Mouse (Mus musculus) megakaryocyte, embryonic 14.5 days (primary cell): ENCODE data around the gene Rbms3. TPM values are rescaled to one million over a fixed set of nuclear protein-coding genes. Genes with fewer than 3 reads are reported as not detected.

Experiments used
- H3K27me3 ChIP-seq: replicated peaks from 2 replicates; pipeline ENCODE3; 2012; ENCODE audit warnings: inconsistent platforms
- H3K36me3 ChIP-seq: replicated peaks from 2 replicates; pipeline ENCODE3; 2012; ENCODE audit warnings: low read length, inconsistent platforms, mixed read lengths
- H3K4me1 ChIP-seq: 2 replicates; pipeline ENCODE4 v1.6.1; 2012; ENCODE audit warnings: inconsistent platforms
- H3K4me3 ChIP-seq: replicated peaks from 2 replicates; pipeline ENCODE3; 2012; ENCODE audit warnings: moderate library complexity, mild to moderate bottlenecking, inconsistent platforms
- H3K9me3 ChIP-seq: 2 replicates; pipeline ENCODE4 v1.6.1; 2012; ENCODE audit warnings: inconsistent platforms
- FLI1 ChIP-seq: IDR thresholded peaks from 2 replicates; pipeline ENCODE4 v1.6.1; 2012; ENCODE audit warnings: low read length, inconsistent platforms, mixed read lengths
- GATA1 ChIP-seq: IDR thresholded peaks from 3 replicates; pipeline ENCODE4 v1.6.1; 2012; ENCODE audit warnings: mixed read lengths, low read length, inconsistent platforms, borderline replicate concordance
- polyA plus RNA-seq: library from polyadenylated mRNA; stranded (reverse); fragments of >175 nt; gene quantifications from 2 replicates; pipeline ENCODE4 v1.2.3, GENCODE M21; 2012; ENCODE audit warnings: low replicate concordance; ENCODE audit not compliant: insufficient read depth

The Rbms3 gene
- polyA plus RNA-seq, 1 experiment = not detected

DNA sequence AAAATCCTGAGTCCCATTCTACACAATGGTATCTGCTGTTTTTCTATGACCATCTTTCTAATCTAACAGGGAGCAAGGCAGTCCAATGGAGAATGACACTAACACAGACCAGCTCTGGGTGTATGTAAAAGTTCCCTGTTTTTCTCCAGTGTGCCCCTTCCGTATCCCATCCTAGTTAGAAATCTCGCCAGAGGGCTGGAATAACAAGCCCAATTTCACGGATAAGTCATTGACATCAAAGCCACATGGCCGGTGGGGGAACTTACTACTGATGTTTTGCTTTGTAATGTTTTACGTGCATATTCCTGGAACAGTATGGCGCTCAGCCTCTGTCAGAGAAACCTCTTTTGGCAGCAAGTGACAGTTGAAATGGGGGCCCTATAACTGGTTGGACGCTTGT, 449.1 kb downstream of the Rbms3 start:
- no peaks in the 10 kb centered on the region for H3K36me3 ChIP-seq
- peaks cover 61% of the 10 kb centered on the region for H3K9me3 ChIP-seq
- no peak for TF ChIP-seq FLI1
- no peak for TF ChIP-seq GATA1
- H3K27me3 ChIP-seq = no peaks in the 10 kb centered on the region
- H3K4me1 ChIP-seq = no peaks in the 10 kb centered on the region
- H3K4me3 ChIP-seq = no peak overlapping the region

DNA sequence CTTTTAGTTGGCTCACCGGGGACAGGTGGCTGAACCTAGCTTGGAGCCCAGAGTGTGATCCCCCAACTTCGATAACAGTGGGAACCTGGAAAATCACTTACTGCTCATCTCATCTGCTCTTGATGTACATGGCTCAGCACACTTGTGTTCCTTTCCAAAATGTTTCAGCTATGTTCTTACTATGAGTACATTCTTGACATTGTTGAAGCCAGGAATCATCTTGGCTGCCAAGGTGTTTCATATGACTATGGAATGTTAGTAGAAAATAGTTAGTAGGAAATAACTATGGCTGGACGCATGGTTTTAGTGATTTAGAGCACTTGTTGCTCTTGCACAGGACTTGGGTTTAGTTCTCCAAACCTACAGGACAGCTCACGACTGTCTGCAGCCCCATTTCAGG, 451.3 kb downstream of the Rbms3 start:
- Histone ChIP-seq H3K4me1 (no peaks in the 10 kb centered on the region), H3K9me3 (peaks cover 57% of the 10 kb centered on the region), H3K36me3 (no peaks in the 10 kb centered on the region), H3K27me3 (no peaks in the 10 kb centered on the region), H3K4me3 (no peak overlapping the region)
- no peak for TF ChIP-seq FLI1
- TF ChIP-seq GATA1 = no peak

DNA sequence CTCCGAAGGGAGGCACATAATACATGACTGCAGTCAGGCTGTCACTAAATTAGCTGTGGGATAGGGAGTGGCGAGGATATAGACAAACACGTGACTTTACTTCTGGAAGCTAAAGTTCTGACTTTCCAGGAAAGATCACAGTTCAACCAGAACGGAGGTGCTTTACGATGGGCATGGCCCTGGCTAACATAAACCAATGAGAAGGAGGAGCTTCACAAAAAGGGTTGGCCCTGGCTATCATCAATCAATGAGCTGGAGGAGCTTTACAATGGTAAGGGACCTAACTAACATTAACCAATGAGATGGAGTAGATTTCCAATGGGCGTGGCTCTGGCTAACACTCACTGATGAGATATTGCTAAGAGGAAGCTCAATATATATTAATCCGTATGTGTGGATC, 457.2 kb downstream of the Rbms3 start:
- H3K9me3 ChIP-seq = peaks cover 21% of the 10 kb centered on the region

DNA sequence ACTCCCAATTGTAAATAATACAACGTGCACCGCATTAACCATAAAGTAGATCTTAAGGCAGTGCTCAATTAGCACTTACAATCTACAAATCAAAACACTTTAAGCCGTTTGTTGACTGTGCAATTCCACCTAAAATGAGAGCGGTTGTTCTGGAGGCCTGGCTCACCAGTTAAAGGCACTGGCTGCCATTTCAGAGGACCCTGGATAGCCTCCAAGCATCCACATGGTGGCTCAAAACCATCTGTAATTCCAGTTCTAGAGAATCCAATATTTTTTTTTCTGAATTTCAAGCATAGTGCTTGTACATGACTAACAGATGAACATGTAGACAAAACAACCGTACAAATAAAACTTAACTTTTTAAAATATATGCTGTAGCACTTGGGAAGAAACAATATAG, 460.5 kb downstream of the Rbms3 start:
- Histone ChIP-seq H3K27me3 (no peaks in the 10 kb centered on the region), H3K4me3 (no peak overlapping the region), H3K36me3 (no peaks in the 10 kb centered on the region), H3K9me3 (peaks cover 17% of the 10 kb centered on the region), H3K4me1 (no peaks in the 10 kb centered on the region)
- TF ChIP-seq GATA1 = no peak

More for the DNA sequence above, 457.2 kb downstream of the Rbms3 start:
- H3K27me3 ChIP-seq = no peaks in the 10 kb centered on the region
- no peaks in the 10 kb centered on the region for H3K36me3 ChIP-seq
- H3K4me3 ChIP-seq = no peak overlapping the region
- H3K4me1 ChIP-seq = no peaks in the 10 kb centered on the region
- TF ChIP-seq FLI1 (no peak), GATA1 (no peak)

DNA sequence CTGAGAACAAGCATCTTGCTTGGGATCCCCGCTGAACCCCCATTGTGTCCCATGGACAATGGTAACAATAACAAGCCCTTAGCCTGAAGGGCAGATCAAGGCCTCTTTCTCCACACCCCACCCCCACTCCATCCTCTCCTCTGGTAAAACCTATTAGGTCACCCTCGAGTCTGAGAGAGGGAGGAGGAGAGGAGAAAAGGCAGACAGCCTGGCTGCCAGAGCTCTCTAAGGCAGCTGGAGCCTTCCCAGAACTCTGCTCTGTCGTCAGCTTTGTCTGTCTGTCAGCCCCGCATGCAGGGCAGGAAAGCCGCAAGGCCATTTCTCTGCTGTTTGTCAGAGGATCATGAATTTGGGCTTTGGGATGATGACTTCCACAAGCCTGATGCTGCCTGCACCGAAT, 466.6 kb downstream of the Rbms3 start:
- H3K4me3 ChIP-seq = no peak overlapping the region
- no peaks in the 10 kb centered on the region for H3K4me1 ChIP-seq
- TF ChIP-seq FLI1 = no peak
- TF ChIP-seq GATA1 = no peak
- no peaks in the 10 kb centered on the region for H3K36me3 ChIP-seq
- peaks cover 24% of the 10 kb centered on the region for H3K9me3 ChIP-seq
- H3K27me3 ChIP-seq = no peaks in the 10 kb centered on the region

DNA sequence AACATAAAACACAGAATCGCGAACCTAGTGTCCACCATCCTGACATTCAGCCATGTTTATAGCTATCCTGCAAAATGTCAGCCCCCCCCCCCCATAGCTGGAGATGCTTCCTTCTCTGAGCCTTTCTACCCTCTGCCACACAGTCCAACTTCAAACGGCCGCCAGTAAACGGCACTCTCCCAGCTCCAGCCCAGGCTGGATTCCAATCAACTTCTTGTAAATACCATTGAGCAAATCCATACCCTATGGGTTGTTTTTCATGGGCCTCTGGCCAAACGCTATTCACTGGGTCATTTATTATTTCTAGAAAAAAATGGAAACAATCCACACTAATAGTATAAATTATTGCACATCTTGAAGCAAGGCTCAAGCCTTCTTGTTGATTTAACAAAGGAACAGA, 468.6 kb downstream of the Rbms3 start:
- no peaks in the 10 kb centered on the region for H3K36me3 ChIP-seq

DNA sequence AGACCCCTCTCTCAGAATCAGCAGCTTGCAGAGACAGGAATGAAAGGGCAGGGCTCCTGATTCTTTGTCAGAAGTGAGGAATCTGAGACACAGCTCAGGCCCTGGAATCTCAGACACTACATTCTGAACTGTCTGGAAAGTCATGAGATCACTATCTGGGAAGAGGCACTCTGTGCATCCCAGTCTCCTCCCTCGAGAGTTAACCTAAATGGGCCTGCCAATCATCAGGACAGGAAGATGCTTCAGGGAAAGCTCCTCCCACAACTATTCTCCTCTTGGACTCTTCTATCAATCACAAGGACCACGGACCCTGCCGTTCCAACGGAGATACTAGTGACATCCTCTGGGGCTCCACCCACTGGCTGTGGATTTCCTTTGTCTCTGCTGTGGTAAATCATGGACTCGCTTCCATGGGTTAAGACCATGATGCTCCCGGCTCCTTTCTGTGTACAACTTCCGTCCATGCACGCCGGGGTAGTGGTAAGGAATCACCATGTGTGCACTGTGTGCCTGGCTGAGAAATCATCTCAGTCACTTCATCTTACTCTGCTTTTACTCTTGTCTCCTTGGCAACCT, 473.3 kb downstream of the Rbms3 start:
- Histone ChIP-seq H3K27me3 (no peaks in the 10 kb centered on the region), H3K4me1 (no peaks in the 10 kb centered on the region), H3K36me3 (no peaks in the 10 kb centered on the region), H3K9me3 (peaks cover 26% of the 10 kb centered on the region), H3K4me3 (no peak overlapping the region)
- TF ChIP-seq FLI1 (no peak), GATA1 (no peak)

More for the DNA sequence above, 468.6 kb downstream of the Rbms3 start:
- Histone ChIP-seq H3K4me1 (no peaks in the 10 kb centered on the region), H3K27me3 (no peaks in the 10 kb centered on the region), H3K9me3 (peaks cover 34% of the 10 kb centered on the region), H3K4me3 (no peak overlapping the region)
- TF ChIP-seq FLI1 (no peak), GATA1 (no peak)

DNA sequence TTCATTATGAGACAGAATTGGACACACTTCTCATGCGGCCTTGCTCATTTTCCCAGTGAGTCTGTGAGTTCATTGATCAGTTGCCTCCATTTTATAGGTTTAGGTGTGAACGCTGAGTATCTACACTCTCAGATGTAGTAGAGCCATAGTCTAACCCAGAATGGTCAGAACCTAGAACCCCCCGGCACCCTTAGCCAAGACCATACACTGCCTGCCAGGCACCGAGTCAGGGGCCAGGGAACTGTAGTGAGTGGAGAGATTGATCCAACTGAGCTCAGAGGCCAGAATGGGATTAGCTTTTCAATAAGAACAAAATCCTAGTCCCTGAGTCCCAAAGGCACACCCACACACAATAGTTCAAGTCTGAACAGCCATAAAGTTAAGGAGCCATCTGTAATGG, 475.1 kb downstream of the Rbms3 start:
- H3K36me3 ChIP-seq = no peaks in the 10 kb centered on the region
- peaks cover 31% of the 10 kb centered on the region for H3K9me3 ChIP-seq
- no peak overlapping the region for H3K4me3 ChIP-seq
- no peaks in the 10 kb centered on the region for H3K4me1 ChIP-seq
- no peaks in the 10 kb centered on the region for H3K27me3 ChIP-seq
- no peak for TF ChIP-seq FLI1
- no peak for TF ChIP-seq GATA1

DNA sequence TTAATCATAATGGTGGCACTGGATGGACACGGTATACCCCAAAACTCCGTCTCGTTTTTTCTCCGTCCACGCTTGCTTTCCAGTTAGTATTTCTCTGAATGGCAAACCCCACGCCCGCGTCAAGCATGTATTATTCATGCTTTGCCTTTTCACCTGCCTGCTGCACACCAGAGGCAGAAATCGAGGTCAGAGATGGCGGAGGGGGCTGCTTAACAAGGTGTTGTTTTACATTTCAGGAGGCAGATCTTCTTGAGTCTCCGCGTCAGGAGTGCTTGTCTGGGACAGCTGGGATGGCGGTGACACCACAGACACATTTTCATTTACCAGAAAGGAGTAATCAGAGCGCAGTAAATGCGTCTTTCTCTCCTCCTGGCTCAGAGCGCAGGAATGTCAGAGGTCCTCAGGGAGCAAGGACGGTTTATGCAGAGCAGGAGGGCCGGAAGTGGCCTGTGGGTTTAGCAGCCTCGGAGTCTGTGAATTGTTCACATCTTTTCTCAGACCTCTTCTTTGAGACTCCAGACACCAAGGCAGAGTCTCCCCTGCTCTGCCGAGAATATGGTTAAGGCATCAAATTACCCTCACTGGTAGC, 475.9 kb downstream of the Rbms3 start:
- Histone ChIP-seq H3K36me3 (no peaks in the 10 kb centered on the region), H3K9me3 (peaks cover 31% of the 10 kb centered on the region), H3K27me3 (no peaks in the 10 kb centered on the region), H3K4me1 (no peaks in the 10 kb centered on the region), H3K4me3 (no peak overlapping the region)
- TF ChIP-seq GATA1 (no peak), FLI1 (no peak)

DNA sequence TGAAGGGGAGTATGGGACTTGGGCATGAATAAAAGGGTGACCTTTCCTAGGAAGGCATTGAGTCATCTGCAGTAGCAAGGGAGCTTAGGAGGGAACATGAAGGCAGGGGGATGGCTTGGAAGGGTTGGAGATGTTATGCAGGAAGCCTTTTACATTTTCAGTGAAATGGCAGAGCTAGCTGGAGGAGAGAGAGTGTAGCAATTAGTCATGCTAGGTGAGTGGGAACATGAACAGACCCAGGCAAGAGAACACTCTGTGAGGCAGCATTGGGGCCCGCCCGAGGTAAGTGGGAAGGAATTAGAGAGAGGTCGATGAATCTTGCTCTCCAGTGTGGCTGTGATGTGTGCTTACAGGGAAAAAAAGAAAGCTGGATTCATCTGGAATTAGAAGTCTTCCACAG, 477.8 kb downstream of the Rbms3 start:
- H3K36me3 ChIP-seq = no peaks in the 10 kb centered on the region
- H3K4me3 ChIP-seq = no peak overlapping the region
- TF ChIP-seq FLI1 = no peak
- TF ChIP-seq GATA1 = no peak
- H3K4me1 ChIP-seq = no peaks in the 10 kb centered on the region
- H3K9me3 ChIP-seq = peaks cover 24% of the 10 kb centered on the region
- no peaks in the 10 kb centered on the region for H3K27me3 ChIP-seq
